In genomic region chr9:99243895-99244293, GRCm38 (mm10) we compare ENCODE assay signal across 8 mouse cellular contexts. TPM values are rescaled to one million over a fixed set of nuclear protein-coding genes. Genes with fewer than 3 reads are reported as not detected.
DNase-seq lines count a peak whose midpoint lies in the region; ATAC-seq lines count a peak whose summit lies in the region.

No protein-coding gene starts in this region.

- no peaks in the 10 kb centered on the region for H3K27me3 ChIP-seq in neural tube, embryonic 11.5 days (ENCODE audit: control insufficient read depth, insufficient read depth, low read length)
- no peaks in the 10 kb centered on the region for H3K27me3 ChIP-seq in intestine, embryonic 14.5 days (replicated peaks; ENCODE audit: control insufficient read depth, insufficient read depth, low read length)
- H3K27me3 ChIP-seq in midbrain, embryonic 16.5 days (ENCODE audit: control insufficient read depth, insufficient read depth, low read depth, low read length) = no peaks in the 10 kb centered on the region

- WGBS in neural tube, embryonic 11.5 days = 3% methylated on average over 10 of the region's 10 CpGs
- 4% methylated on average over 10 of the region's 10 CpGs for WGBS in intestine, embryonic 14.5 days
- whole genome bisulfite sequencing in midbrain, embryonic 16.5 days = under 1% methylated on average over 10 of the region's 10 CpGs

- ATAC-seq in neural tube, embryonic 11.5 days (ENCODE audit: insufficient read depth, low FRiP score, low TSS enrichment) = no peak; the same call in 1 of the 2 replicates
- no peak for ATAC-seq in intestine, embryonic 14.5 days (replicated peaks; ENCODE audit: low FRiP score, low TSS enrichment, low read depth)
- peak; percentile 38 for ATAC-seq in midbrain, embryonic 16.5 days

- peak overlapping the region; percentile 70 for H3K4me3 ChIP-seq in neural tube, embryonic 11.5 days (ENCODE audit: low read depth, low read length)
- peak overlapping the region; percentile 84 for H3K4me3 ChIP-seq in intestine, embryonic 14.5 days (ENCODE audit: low read depth, low read length)
- H3K4me3 ChIP-seq in midbrain, embryonic 16.5 days (ENCODE audit: low read depth, low read length) = peak overlapping the region; percentile 84

- peak; percentile 4 for DNase-seq in cerebellum, adult 11 months
- DNase-seq in cerebellum, adult 9-10 months = no peak
- DNase-seq in neural tube, embryonic 11.5 days (ENCODE audit: low spot score) = peak; percentile 21
- DNase-seq in neural tube, embryonic 10.5 days (ENCODE audit: extremely low spot score, low spot score) = no peak
- DNase-seq in intestine, embryonic 14.5 days (ENCODE audit: low spot score) = no peak
- DNase-seq in urinary bladder, postnatal 14 days (ENCODE audit: low spot score) = no peak
- DNase-seq in adrenal gland, adult (ENCODE audit: inconsistent age in 2 of 2, low spot score in 1 of 2) = no peak

- peak overlapping the region; percentile 67 for H3K4me2 ChIP-seq in neural tube, embryonic 11.5 days (ENCODE audit: low read depth)
- peak overlapping the region; percentile 71 for H3K4me2 ChIP-seq in intestine, embryonic 14.5 days (ENCODE audit: low read length)
- H3K4me2 ChIP-seq in midbrain, embryonic 16.5 days (ENCODE audit: low read length) = peak overlapping the region; percentile 65

- no peak overlapping the region for H3K27ac ChIP-seq in neural tube, embryonic 11.5 days (ENCODE audit: low read depth, low read length)
- H3K27ac ChIP-seq in intestine, embryonic 14.5 days (ENCODE audit: low read depth) = peak overlapping the region; percentile 68
- peak overlapping the region; percentile 92 for H3K27ac ChIP-seq in midbrain, embryonic 16.5 days (ENCODE audit: low read length)

- H3K4me1 ChIP-seq in neural tube, embryonic 11.5 days (ENCODE audit: control insufficient read depth, insufficient read depth, low read length) = peaks cover 3% of the 10 kb centered on the region; the same call in 1 of the 2 replicates
- H3K4me1 ChIP-seq in intestine, embryonic 14.5 days (replicated peaks; ENCODE audit: control insufficient read depth, insufficient read depth, low read length) = no peaks in the 10 kb centered on the region
- peaks cover 25% of the 10 kb centered on the region for H3K4me1 ChIP-seq in midbrain, embryonic 16.5 days (ENCODE audit: control insufficient read depth, insufficient read depth, low read length)

- H3K36me3 ChIP-seq in neural tube, embryonic 11.5 days (ENCODE audit: control insufficient read depth, insufficient read depth, low read length) = no peaks in the 10 kb centered on the region
- H3K36me3 ChIP-seq in intestine, embryonic 14.5 days (ENCODE audit: control insufficient read depth, insufficient read depth, low read length) = peaks cover 5% of the 10 kb centered on the region; the same call in 1 of the 2 replicates
- peaks cover 9% of the 10 kb centered on the region; the same call in 1 of the 2 replicates for H3K36me3 ChIP-seq in midbrain, embryonic 16.5 days (ENCODE audit: control insufficient read depth, insufficient read depth, low read length)

- peak overlapping the region; percentile 65 for H3K9ac ChIP-seq in neural tube, embryonic 11.5 days (ENCODE audit: low read length)
- H3K9ac ChIP-seq in intestine, embryonic 14.5 days (ENCODE audit: low read length) = peak overlapping the region; percentile 69
- H3K9ac ChIP-seq in midbrain, embryonic 16.5 days (ENCODE audit: low read depth, low read length) = peak overlapping the region; percentile 87

- no peaks in the 10 kb centered on the region for H3K9me3 ChIP-seq in neural tube, embryonic 11.5 days (ENCODE audit: control insufficient read depth, low read length)
- H3K9me3 ChIP-seq in intestine, embryonic 14.5 days (ENCODE audit: control insufficient read depth, low read length) = no peaks in the 10 kb centered on the region
- no peaks in the 10 kb centered on the region for H3K9me3 ChIP-seq in midbrain, embryonic 16.5 days (replicated peaks; ENCODE audit: control insufficient read depth, low read length, poor library complexity, severe bottlenecking)

RNA-seq across cellular contexts. Expression of gene Cep70, which starts 0.7 kb away (rescaled TPM):
- 43.7 and 46.7 TPM in 2 replicates for polyA plus RNA-seq in neural tube, embryonic 11.5 days (2014; fragmentation: Nextera tagmentation; extraction: Ambion mirVana)
- 28.0 and 30.6 TPM in 2 replicates for polyA plus RNA-seq in intestine, embryonic 14.5 days (2014; fragmentation: Nextera tagmentation; extraction: Ambion mirVana)
- 56.0 and 64.1 TPM in 2 replicates for polyA plus RNA-seq in midbrain, embryonic 16.5 days (2015; fragmentation: Nextera tagmentation; extraction: Ambion mirVana)

RNA-seq across cellular contexts. Expression of gene Faiml, which starts 6.9 kb away (rescaled TPM):
- polyA plus RNA-seq in neural tube, embryonic 11.5 days (2014; fragmentation: Nextera tagmentation; extraction: Ambion mirVana) = not detected in 2 replicates
- not detected in 2 replicates for polyA plus RNA-seq in intestine, embryonic 14.5 days (2014; fragmentation: Nextera tagmentation; extraction: Ambion mirVana)
- polyA plus RNA-seq in midbrain, embryonic 16.5 days (2015; fragmentation: Nextera tagmentation; extraction: Ambion mirVana) = not detected in 2 replicates

Comparison
In these comparisons a context has a peak if more than half of its experiments do, and no peak if none do; other contexts are left out.
1. DNase-seq: peak in cerebellum, adult 11 months (single experiment) and neural tube, embryonic 11.5 days (single experiment); none in cerebellum, adult 9-10 months (single experiment), neural tube, embryonic 10.5 days (single experiment), intestine, embryonic 14.5 days (single experiment), urinary bladder, postnatal 14 days (single experiment) and adrenal gland, adult (0 of 2).
2. Peak in every context shown above with its lines, with median percentiles within 50 percentile points of each other: H3K4me2 ChIP-seq, H3K4me3 ChIP-seq and H3K9ac ChIP-seq.